Mouse (Mus musculus) liver, embryonic 15.5 days (tissue): Measurements from ENCODE around the gene Olfr1424. TPM values are rescaled to one million over a fixed set of nuclear protein-coding genes. Genes with fewer than 3 reads are reported as not detected.
"Not testable (repeated sequence)": the region's sequence is repeated elsewhere in the genome, so short reads cannot be mapped to it uniquely, and the experiment has no call there.

Experiments
- ATAC-seq: fragments of 200-750 bp; cut with Nextera tagmentation; 2 replicates; pipeline ENCODE4 v1.8.0; 2017; ENCODE audit warnings: moderate number of reproducible peaks, mild to moderate bottlenecking, moderate library complexity; ENCODE audit not compliant: insufficient read depth
- H3K27ac ChIP-seq: fragments of 300-500 bp; sonication (generic); replicated peaks from 2 replicates; pipeline ENCODE4 v1.5.1; 2015; ENCODE audit warnings: mild to moderate bottlenecking, inconsistent platforms
- H3K27me3 ChIP-seq: fragments of 300-500 bp; sonication (generic); 2 replicates; pipeline ENCODE4 v1.6.1; 2015; ENCODE audit warnings: mild to moderate bottlenecking, inconsistent platforms
- H3K36me3 ChIP-seq: fragments of 300-500 bp; sonication (generic); replicated peaks from 2 replicates; pipeline ENCODE4 v1.6.1; 2015; ENCODE audit warnings: moderate library complexity, mild to moderate bottlenecking, inconsistent platforms
- H3K4me1 ChIP-seq: fragments of 300-500 bp; sonication (generic); replicated peaks from 2 replicates; pipeline ENCODE4 v1.6.1; 2015; ENCODE audit warnings: inconsistent platforms
- H3K4me2 ChIP-seq: fragments of 300-500 bp; sonication (generic); 2 replicates; pipeline ENCODE4 v1.6.1; 2015; ENCODE audit warnings: moderate library complexity, mild to moderate bottlenecking, inconsistent platforms
- H3K4me3 ChIP-seq: fragments of 300-500 bp; sonication (generic); replicated peaks from 2 replicates; pipeline ENCODE4 v1.5.1; 2015; ENCODE audit warnings: mild to moderate bottlenecking, inconsistent platforms
- H3K9ac ChIP-seq: fragments of 300-500 bp; sonication (generic); 2 replicates; pipeline ENCODE4 v1.6.1; 2015; ENCODE audit warnings: moderate library complexity, mild to moderate bottlenecking, inconsistent platforms
- H3K9me3 ChIP-seq: fragments of 300-500 bp; sonication (generic); replicated peaks from 2 replicates; pipeline ENCODE4 v1.6.1; 2016; ENCODE audit warnings: inconsistent platforms
- WGBS: fragments of 180-500 bp; shearing (Covaris S2); methylation state at CpG from one replicate; pipeline ENCODE4 v1.1.7; 2015; ENCODE audit warnings: mixed read lengths; ENCODE audit not compliant: insufficient replicate concordance; 5-methylcytosine and 5-hydroxymethylcytosine counted together
- polyA plus RNA-seq: library from polyadenylated mRNA; unstranded; fragments of >200 nt; fragmentation: Nextera tagmentation; extraction: Ambion mirVana; gene quantifications from 2 replicates; pipeline ENCODE4 v1.2.1, GENCODE M21; 2015

Olfr1424 gene
- polyA plus RNA-seq = not detected in 2 replicates

- not testable (repeated sequence) for H3K27ac ChIP-seq, ATAC-seq, H3K4me2 ChIP-seq, H3K4me1 ChIP-seq, H3K27me3 ChIP-seq, H3K36me3 ChIP-seq, H3K9ac ChIP-seq, H3K4me3 ChIP-seq, H3K9me3 ChIP-seq
- 70% methylated on average over 1 of the region's 1 CpGs for WGBS
Observed at GRCm38 (mm10) chr19:12062582-12062981, at the start of gene Olfr1424. TSS of gene Olfr1424 (minus strand) at chr19:12062682.

- no peak for ATAC-seq
- H3K27ac ChIP-seq = no peak overlapping the region
- WGBS = 36% methylated on average over 1 of the region's 1 CpGs
- H3K27me3 ChIP-seq = no peaks in the 10 kb centered on the region
- no peaks in the 10 kb centered on the region for H3K4me1 ChIP-seq
- no peak overlapping the region for H3K9ac ChIP-seq
- H3K36me3 ChIP-seq = no peaks in the 10 kb centered on the region
- no peak overlapping the region for H3K4me3 ChIP-seq
- H3K4me2 ChIP-seq = no peak overlapping the region
- H3K9me3 ChIP-seq = no peaks in the 10 kb centered on the region
Observed at GRCm38 (mm10) chr19:12104541-12104940, 42.1 kb upstream of the Olfr1424 start.

- H3K4me2 ChIP-seq = no peak within 1 kb of the TSS
- H3K4me1 ChIP-seq = no peaks in the 10 kb centered on the region
- no peak within 1 kb of the TSS for H3K9ac ChIP-seq
- WGBS = 62% methylated on average over 2 of the region's 2 CpGs
- H3K27me3 ChIP-seq = no peaks in the 10 kb centered on the region
- no peak for ATAC-seq
- no peak within 1 kb of the TSS for H3K4me3 ChIP-seq
- H3K36me3 ChIP-seq = no peaks in the 10 kb centered on the region
- no peak within 1 kb of the TSS for H3K27ac ChIP-seq
- H3K9me3 ChIP-seq = no peaks in the 10 kb centered on the region
Observed at GRCm38 (mm10) chr19:12103234-12103633, 40.8 kb upstream of the Olfr1424 start, which contains the start of gene Olfr1427. TSS of gene Olfr1427 (minus strand) at chr19:12103334.

GRCm38 (mm10) chr19:12091913-12092312 is 29.4 kb upstream of the Olfr1424 start, which contains the start of gene Olfr1426:
TSS of gene Olfr1426 (minus strand) at chr19:12092013.
- Histone ChIP-seq H3K27me3 (no peaks in the 10 kb centered on the region), H3K4me2 (no peak within 1 kb of the TSS), H3K27ac (no peak within 1 kb of the TSS), H3K4me3 (no peak within 1 kb of the TSS), H3K36me3 (no peaks in the 10 kb centered on the region), H3K9ac (no peak within 1 kb of the TSS), H3K9me3 (no peaks in the 10 kb centered on the region), H3K4me1 (no peaks in the 10 kb centered on the region)
- 53% methylated on average over 1 of the region's 1 CpGs for WGBS
- ATAC-seq = no peak

GRCm38 (mm10) chr19:12077631-12078030 is 15.1 kb upstream of the Olfr1424 start, which contains the start of gene Olfr1425:
TSS of gene Olfr1425 (minus strand) at chr19:12077731.
- not testable (repeated sequence) for H3K4me3 ChIP-seq, H3K36me3 ChIP-seq, H3K27ac ChIP-seq, H3K9me3 ChIP-seq, H3K4me1 ChIP-seq, H3K4me2 ChIP-seq, H3K27me3 ChIP-seq, ATAC-seq, H3K9ac ChIP-seq
- 60% methylated on average over 4 of the region's 4 CpGs for WGBS

- H3K4me3 ChIP-seq, H3K4me1 ChIP-seq, H3K9ac ChIP-seq, ATAC-seq, H3K4me2 ChIP-seq, H3K27me3 ChIP-seq, H3K27ac ChIP-seq, H3K36me3 ChIP-seq, H3K9me3 ChIP-seq: not testable (repeated sequence)
- 44% methylated on average over 1 of the region's 1 CpGs for WGBS
Observed at GRCm38 (mm10) chr19:12069546-12069945, 7.1 kb upstream of the Olfr1424 start.

GRCm38 (mm10) chr19:12067806-12068205 is 5.3 kb upstream of the Olfr1424 start:
- 26% methylated on average over 1 of the region's 1 CpGs for WGBS
- not testable (repeated sequence) for H3K27me3 ChIP-seq, H3K4me2 ChIP-seq, H3K4me1 ChIP-seq, H3K4me3 ChIP-seq, ATAC-seq, H3K9ac ChIP-seq, H3K9me3 ChIP-seq, H3K27ac ChIP-seq, H3K36me3 ChIP-seq

- no peak overlapping the region for H3K4me3 ChIP-seq
- H3K27me3 ChIP-seq = no peaks in the 10 kb centered on the region
- H3K27ac ChIP-seq = no peak overlapping the region
- H3K4me2 ChIP-seq = no peak overlapping the region
- no peak for ATAC-seq
- no peaks in the 10 kb centered on the region for H3K9me3 ChIP-seq
- H3K4me1 ChIP-seq = no peaks in the 10 kb centered on the region
- WGBS = 74% methylated on average over 5 of the region's 5 CpGs
- no peaks in the 10 kb centered on the region for H3K36me3 ChIP-seq
- no peak overlapping the region for H3K9ac ChIP-seq
Observed at GRCm38 (mm10) chr19:12043163-12043562, 19.3 kb downstream of the Olfr1424 start.

GRCm38 (mm10) chr19:12041217-12041616 is 21.3 kb downstream of the Olfr1424 start, which contains the start of gene Olfr1423:
TSS of gene Olfr1423 (minus strand) at chr19:12041317.
- H3K4me2 ChIP-seq = no peak within 1 kb of the TSS
- no peak within 1 kb of the TSS for H3K4me3 ChIP-seq
- H3K27ac ChIP-seq = no peak within 1 kb of the TSS
- no peaks in the 10 kb centered on the region for H3K4me1 ChIP-seq
- no peaks in the 10 kb centered on the region for H3K9me3 ChIP-seq
- no peak for ATAC-seq
- H3K27me3 ChIP-seq = no peaks in the 10 kb centered on the region
- no peak within 1 kb of the TSS for H3K9ac ChIP-seq
- WGBS = 43% methylated on average over 2 of the region's 2 CpGs
- no peaks in the 10 kb centered on the region for H3K36me3 ChIP-seq

- Histone ChIP-seq H3K9me3 (no peaks in the 10 kb centered on the region), H3K4me1 (no peaks in the 10 kb centered on the region), H3K4me2 (no peak overlapping the region), H3K27me3 (no peaks in the 10 kb centered on the region), H3K36me3 (no peaks in the 10 kb centered on the region), H3K9ac (no peak overlapping the region), H3K27ac (no peak overlapping the region), H3K4me3 (no peak overlapping the region)
- ATAC-seq = no peak
Observed at GRCm38 (mm10) chr19:12037727-12038126, 24.8 kb downstream of the Olfr1424 start.

GRCm38 (mm10) chr19:12026606-12027005 is 35.9 kb downstream of the Olfr1424 start:
- no peak for ATAC-seq
- no peak overlapping the region for H3K27ac ChIP-seq
- 13% methylated on average over 2 of the region's 2 CpGs for WGBS
- H3K9ac ChIP-seq = no peak overlapping the region
- H3K27me3 ChIP-seq = no peaks in the 10 kb centered on the region
- H3K9me3 ChIP-seq = no peaks in the 10 kb centered on the region
- no peaks in the 10 kb centered on the region for H3K36me3 ChIP-seq
- H3K4me1 ChIP-seq = no peaks in the 10 kb centered on the region
- H3K4me2 ChIP-seq = no peak overlapping the region
- no peak overlapping the region for H3K4me3 ChIP-seq

- Histone ChIP-seq H3K36me3 (no peaks in the 10 kb centered on the region), H3K4me2 (no peak overlapping the region), H3K9me3 (no peaks in the 10 kb centered on the region), H3K4me1 (no peaks in the 10 kb centered on the region), H3K4me3 (no peak overlapping the region), H3K9ac (no peak overlapping the region), H3K27ac (no peak overlapping the region), H3K27me3 (no peaks in the 10 kb centered on the region)
- WGBS = 29% methylated on average over 3 of the region's 3 CpGs
- ATAC-seq = no peak
Observed at GRCm38 (mm10) chr19:12025333-12025732, 37.1 kb downstream of the Olfr1424 start.
